Mouse (Mus musculus) hindlimb bud, embryonic 11.5 days (tissue): ENCODE measurements around the gene Lgals3.
"Not testable (repeated sequence)": the region's sequence is repeated elsewhere in the genome, so short reads cannot be mapped to it uniquely, and the experiment has no call there.

Experiments used
- DNase-seq: peaks from one replicate; pipeline ENCODE4 v3.0.0-alpha.2; 2012; ENCODE audit warnings: low read depth, low spot score; ENCODE audit errors: extremely low spot score

Lgals3 gene

DNA sequence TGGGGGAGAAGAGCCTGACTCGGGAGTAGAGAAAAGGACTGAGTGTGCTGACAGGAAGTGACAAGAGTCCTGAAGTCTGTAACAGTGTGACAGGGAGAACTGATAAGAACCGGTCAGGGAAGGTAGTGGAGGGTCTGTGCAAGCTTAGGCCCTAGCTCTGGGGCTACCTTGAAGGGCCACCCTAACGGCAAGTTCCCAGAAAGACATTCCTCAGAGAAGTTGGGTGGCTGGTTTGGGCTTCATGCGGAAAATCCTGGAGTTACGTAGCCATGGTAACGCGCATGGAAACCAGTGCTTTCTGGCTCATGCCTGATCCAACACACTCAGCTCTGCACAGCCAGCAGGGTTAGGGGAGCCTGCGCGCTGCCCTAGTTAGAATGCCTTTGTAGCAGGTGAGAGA, at the start of gene Lgals3:
TSS of gene Lgals3 (plus strand) at position 291 of the 400 bp plus-strand sequence.
- no peak for DNase-seq

DNA sequence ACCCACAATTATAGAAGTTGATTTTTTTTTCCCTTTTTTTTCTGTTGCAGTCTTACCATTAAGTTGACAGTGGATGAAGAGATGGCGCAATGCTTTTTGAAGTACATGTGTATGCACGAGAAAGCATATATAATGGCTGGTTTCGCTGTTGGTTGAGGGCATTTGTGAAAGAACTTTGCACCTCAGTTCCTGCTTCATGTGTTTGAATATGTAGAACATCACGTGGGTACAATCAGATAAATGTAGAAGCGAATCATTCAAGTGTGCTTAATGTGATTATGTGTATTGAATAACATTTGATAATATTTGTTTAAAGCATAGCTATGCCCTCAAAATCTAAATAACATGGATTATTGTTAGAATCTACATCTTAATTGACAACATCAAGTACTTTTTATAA, 48.2 kb upstream of the Lgals3 start:
- DNase-seq, result no peak

DNA sequence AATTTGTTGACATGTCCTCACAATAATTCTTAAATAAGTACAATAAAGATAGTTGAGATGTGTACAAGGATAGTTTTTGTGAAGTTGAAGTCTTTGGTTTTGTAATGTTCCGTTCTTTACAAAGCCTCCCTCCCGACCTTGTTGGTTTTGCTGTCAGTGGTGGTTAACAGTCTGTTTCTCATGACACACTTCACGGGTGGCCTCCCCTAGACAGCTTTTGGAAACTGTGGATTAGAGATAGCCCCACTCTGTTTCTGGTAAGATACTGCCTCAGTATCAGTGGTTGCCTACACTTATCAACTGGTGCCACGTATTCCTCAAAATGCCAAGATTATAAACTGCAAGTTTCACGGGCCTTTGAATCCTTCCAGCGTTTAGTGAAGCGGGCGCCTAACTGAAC, 46.0 kb upstream of the Lgals3 start:
- DNase-seq, result not testable (repeated sequence)

DNA sequence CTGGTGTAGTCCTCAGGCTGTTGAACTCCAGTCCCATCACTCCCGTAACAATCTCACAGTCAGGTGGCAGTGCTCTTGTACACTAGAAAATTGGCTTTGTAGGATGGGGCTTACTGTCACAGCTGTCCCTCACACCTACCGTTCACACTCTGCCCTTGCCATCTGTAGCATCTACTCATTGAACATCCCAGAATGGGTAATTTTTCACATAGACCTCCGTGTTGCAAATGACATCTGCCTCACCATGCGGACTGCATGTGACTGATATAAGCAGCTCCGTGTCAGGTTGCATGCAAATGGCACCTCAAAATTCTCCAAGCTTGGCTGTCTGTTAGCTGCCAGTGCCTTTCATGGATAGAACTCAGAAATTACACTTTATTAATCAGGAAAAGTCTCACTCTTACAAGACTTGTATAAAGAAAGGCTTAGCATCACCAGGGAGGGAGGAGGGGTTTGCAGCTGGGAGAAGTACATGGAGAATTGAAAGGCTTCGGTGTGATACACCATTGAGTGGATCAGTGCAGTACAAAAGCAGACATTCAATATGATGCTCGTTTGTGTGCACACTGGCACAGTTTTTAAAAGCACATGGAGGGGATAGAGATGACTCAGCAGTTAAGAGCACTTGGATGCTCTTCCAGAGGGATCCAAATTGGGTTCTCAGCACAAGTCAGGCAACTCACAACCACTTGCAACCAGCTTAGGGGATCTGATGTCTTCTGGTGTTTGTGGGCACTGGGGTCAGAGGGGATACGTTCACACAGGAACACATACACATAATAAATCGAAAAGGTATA, 41.4 kb upstream of the Lgals3 start:
- DNase-seq, result no peak

DNA sequence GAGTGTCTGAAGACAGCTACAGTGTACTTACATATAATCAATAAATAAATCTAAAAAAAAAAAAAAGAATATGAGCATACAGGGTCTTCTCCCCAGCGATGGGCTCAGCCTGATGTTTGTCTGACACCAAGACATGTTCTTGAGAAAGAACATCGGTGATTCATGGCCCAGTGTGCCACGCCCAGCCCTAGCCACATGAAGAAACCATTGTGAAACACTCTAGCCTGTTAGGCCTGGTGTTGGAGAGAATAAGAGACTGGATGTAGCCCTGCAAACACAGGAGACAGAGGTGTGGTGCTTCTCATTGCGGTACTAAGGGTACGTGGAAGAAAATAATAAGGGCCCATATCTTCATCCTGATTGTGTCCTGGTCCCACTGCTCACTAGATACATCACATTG, 40.2 kb upstream of the Lgals3 start:
- DNase-seq, result no peak

DNA sequence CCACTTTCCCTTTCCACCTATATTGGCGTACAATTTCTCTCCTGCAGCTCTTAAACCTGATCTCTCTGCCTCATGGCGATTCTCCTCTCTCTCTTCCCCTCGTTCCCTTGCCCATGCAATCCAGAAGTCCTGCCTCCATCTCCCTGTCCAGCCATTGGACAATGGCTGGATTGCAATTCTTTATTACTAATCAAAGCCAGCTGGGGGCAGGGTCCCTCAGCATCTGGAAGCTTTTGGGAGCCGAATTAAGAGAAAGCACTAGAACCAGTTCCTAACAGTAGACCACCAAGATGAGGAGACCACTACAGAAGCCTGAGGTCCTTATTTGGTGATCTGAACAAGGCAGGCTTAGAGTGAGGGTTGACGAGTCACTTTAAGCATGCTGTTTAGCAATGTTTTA, 35.6 kb upstream of the Lgals3 start:
- DNase-seq, result no peak

DNA sequence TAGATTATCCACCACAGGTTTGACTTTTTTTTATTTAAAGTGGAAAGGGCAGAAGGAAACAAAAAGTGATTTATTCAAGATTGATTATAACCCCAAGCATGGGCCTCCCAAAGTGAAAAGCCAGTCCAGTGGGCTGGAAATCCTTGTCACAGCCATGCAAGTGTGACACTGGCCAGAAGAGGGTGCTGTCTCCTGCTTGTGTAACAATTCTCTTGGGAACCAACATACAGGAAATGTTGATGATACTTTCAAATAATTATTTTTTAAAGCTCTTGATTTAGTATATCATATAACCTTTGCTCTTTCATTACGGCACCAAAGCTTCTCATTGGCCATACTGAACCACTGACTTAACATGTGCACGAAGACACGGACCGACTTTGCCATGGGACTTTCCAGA, 32.7 kb upstream of the Lgals3 start:
- no peak for DNase-seq

DNA sequence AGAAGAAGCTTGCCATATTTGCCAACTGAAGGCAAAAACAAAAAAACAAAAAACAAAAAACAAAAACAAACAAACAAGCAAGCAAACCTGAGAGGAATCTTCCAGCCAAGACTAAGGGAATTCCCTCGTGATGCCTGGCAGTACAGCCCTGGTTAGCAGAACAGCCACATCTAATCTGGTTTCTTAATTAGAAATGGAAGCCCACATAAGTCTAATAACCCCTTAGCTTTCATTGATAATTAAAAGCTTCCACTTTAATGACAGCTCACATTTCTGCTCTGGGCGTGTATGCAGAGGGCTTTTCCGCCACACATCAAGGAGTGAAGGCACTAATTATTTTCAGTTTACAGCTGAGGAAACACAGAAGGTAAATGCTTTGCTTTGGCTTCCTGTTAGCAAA, 32.3 kb upstream of the Lgals3 start:
- no peak for DNase-seq

DNA sequence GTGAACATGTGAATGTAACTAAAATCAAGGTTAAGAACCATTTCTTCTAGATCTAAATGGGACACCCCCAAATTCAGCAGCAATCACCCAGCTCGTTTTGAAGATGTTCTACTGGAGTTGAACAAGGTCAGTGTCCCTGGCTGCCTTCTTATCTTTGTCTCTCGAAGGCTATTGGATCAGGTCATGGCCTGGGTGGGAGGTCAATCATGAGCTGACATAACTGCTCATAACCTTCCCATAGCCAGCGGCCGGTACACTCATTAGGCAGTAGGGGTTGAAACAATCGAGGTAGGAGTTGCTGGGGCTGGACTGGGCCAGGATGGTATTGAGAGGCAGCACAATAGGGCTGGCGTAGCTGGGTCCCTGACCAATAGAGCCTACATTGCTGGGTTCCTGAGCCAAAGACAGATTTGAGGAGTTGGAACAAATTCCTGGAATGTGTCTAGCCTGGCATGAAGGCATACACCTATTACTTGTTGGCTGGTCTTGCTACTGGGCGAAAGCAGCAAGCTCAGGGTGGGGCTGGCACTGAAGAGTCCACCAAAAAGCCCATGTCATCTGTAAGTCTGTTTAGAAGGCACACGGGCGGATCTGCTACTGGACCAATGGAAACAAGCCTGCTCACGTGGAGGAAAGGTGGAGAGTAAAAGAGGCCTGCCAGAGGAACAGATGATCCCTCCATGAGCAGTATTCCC, 27.2 kb upstream of the Lgals3 start:
- no peak for DNase-seq

DNA sequence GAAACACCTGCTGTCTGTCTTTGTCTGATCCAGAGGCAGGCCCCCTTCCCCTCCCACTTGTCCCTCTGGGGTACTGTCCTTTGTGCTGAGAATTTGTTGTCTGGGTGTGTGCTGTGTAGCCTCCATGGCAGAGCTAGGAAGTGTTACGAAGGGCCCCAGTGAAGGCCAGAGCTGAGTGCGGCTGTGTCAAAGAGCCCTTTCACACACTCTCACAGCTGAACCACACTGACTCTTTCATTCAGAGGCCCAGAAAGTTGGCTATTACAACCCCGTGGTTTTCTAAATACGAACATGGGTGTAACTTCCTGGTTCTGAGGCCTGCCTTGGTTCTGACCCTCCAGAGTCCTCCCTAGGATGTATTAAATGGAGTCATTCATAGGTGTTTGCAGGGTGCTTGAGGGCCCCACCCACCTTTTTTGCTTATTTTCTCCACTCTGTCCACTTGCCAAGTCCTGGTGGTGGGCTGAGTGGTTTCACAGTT, 25.7 kb upstream of the Lgals3 start:
- no peak for DNase-seq

DNA sequence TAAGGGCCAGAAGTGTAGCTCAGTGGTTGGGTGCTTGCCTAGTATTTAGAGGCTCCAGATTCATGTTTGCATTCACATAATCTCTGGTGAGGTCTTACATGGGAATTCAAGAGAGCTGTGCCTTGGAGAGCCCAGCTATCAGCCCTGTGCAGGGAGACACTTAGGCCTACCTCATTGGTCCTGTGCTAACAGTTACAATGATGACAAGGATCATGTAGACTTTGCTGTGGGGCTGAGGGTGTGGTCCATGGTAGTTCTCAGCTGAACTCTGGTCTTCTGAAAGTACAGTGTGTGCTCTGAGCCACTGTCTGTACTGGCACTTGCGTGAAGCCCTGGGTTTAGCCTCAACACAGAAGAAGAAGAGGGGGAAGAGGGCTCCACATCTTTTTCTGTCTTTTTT, 20.8 kb upstream of the Lgals3 start:
- DNase-seq, result no peak

DNA sequence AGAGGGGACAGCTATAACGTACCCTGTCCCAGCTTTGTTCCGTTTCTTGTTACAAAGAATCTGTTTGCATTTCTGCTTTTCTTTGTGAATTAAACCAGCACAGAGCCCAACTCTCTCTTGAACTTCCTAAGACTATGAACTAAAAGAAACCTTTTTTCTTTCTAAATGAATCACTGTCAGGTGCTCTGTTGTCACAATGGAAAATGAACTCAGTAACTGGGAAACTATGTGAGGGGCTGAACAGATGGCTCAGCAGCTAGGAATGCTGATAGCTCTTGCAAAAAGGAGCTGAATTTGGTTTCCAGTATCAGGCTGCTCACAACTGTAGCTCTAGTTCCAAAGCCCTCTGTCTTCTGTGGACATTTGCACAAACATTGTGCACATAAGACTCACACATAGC, 16.6 kb upstream of the Lgals3 start:
- no peak for DNase-seq

DNA sequence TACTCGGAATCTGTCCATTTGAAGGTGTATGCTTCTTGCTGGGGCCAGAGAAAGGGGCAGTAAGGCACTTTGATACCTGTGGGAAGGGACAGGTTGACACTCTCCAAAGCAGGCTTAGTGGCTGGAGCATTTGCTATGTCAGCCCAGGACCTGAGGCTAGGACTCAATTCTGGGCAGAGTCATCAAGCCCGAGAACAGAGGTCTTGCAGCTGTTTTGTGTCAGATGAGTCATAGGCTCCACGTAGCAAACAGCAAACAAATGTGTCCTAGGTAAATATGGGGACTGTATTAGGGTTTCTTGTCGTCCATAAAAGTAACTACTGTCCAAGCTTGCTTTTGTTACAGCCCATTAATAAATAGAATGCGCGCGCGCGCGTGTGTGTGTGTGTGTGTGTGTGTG, 15.3 kb upstream of the Lgals3 start:
- no peak for DNase-seq

DNA sequence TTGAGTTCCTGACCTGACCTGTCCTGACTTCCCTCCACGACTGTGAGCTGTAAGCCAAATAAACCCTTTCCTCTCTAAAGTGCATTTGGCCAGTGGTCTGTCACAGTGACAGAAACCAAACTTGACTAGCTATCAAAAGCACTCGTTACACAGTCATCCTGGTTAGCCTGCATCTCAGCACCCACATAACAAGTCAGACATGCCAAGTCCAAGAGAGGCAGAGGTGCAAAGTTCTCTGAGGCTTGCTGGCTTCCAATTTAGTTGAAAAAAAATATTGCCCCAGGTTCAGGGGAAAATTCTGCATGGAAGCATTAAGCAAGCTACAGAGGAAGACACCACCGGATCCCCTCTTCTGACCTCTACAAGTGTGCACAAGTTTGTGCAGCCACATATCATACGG, 14.3 kb upstream of the Lgals3 start:
- DNase-seq, result no peak

DNA sequence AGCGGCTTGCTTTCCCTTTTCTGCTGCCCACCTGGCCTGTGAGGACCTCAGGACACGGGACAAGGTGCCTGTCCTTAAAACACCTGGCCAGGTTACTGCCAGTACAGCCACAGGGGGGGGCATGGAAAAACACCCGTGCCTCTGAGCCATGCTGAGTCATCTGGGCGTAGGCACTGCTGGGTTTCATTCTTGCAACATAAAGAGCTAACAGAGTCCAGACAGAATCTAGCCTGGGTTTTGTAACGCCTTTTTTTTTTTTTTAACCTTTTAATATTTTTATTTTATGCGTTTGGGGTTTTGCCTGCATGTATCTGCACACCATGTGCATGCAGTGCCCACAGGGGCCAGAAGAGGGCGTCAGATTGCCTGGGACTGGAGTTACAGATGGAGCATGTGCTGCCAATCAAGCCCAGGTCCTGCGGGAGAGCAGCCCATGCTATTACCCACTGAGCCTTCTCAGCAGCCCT, 13.4 kb upstream of the Lgals3 start:
- DNase-seq, result no peak

DNA sequence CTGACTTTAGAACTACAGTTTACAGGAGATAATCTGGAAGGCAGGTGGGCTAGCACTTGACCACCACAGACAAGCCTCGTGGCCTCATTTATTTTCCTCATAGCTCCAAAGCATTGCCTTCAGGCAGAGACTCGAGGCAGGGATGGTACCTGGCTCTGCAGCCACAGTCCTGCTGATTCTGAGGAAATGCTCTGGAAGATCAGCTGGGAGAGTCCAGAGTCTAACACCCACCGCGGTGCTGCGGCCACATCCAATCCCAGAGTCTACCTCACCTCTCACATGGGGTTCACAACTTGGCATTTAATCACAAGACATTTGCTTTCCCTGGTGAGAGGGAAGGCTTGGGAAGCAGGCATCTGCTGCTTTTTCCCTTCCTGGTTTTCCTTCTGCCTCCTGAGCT, 12.6 kb upstream of the Lgals3 start:
- no peak for DNase-seq

DNA sequence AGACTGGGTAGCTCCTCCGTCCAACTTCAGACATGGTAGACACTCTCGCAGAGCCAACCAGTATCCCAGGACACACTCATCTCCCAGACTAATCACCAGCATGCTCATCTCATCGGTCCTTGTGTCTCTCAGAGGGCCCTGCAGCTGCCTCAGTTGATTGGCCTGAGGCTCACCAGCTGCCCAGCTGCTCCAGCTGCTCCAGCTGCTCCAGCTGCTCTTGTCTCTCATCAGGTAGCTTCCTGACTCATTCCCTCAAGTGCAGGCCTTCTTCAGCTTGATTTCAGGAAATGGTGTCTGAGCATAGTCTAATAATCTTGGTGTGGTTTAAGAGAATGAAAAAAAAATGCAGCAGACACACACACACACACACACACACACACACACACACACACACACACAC, 10.9 kb upstream of the Lgals3 start:
- no peak for DNase-seq

DNA sequence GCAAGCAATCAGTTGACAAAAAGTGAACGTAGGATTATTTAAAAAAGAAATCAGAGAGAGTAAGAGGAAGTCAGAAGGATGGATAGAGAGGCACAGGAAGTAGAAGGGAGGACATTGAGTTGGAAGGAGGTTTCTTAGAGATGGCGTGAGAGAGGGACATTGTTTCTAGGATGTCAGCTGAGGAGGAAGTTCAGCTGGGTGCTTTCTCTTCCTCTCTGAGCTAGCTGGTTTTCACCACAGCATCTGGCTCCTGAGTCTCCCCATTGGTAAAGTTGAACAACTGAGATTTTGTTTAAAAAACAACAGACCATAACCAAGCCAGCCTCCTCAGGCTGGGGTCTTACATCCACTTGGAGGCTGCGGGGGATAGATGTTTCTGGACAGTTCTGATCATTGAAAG, 7.9 kb upstream of the Lgals3 start:
- DNase-seq, result no peak

DNA sequence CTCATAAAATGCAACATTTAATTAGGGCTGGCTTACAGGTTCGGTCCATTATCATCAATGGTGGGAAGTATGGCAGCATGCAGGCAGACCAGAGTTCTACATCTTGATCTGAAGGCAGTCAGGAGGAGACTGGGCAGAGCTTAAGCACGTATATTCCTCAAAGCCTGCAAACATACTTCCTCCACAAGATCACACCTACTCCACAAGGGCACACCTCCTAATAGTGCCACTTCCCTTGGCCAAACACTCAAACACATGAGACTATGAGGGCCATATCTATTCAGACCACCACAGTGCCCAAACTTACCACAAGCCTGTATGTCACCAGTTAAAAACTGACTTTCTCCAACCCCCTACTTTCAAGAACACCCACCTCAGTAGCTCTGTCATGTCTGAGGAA, 6.1 kb upstream of the Lgals3 start:
- DNase-seq, result no peak

DNA sequence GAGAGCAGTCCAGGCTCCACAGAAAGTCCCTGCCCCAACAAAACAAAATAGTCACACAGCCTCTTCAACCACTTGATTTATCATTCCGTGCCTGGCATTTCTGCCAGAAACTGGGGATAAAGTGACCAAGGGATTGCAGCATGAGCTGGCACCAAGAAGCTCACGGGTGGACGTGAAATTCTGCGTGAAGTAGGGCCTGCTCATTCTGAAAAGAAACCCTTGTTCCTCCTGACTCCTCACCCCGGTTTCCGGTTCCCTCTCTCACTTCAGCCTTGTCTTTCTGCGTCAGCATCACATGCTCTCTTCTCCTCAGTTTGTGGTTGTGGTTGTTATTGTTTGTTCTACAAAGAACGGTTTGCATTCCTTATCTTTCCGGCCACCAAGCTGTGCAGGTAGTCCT, 5.7 kb upstream of the Lgals3 start:
- no peak for DNase-seq

DNA sequence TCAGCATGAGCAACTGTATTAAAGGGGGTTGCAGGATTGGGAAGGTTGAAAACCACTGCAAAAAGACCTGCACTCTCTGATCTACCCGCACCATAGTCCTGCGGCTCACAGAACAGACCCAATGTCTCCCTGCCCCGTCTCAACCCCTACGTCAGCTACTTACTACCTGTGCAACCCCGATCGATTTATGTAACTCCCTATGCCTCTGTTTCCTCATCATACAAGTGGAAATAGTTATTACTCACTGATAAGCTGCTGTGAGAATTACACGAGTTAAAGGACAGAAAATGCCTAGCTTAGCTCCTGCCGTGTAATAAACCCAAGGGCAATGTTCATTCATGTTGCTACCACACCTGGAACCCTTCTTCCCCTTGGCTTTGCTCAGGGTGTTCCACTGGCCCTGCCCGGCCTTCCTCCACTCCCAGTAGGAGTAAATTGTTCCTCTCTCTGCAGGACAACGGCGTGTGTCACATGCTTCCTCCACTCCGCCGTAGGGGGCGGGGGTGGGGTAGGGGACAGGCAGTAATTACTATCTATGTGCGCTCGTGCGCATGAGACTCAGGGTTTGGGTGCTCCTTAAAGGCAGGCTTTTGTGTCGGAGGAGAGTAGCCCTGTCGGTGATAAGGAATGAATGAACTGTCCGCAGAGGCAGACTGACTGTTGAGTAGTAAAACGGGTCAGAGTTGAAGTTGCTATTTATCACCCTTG, 2.7 kb upstream of the Lgals3 start:
- no peak for DNase-seq

DNA sequence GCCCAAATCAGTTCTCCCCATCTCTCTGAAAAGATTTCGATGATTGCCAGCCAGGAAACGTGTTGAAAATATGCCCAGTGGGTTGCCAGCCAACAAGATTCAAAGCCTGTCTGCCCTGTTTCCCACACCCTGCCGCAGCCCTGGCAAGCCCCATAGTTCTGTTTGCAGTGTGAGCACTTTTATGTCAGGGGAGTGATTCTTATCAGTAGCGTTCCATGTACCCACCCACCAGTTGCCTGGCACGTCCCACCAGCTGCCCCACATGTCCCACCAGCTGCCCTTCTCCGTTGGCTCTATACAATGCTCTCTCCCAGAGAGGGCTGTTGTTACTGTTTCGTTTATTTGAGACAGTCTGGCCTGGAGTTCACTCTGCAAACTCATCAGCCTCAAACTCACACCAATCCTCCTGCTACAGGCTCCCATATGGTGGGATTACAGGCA, 650 bp upstream of the Lgals3 start:
- no peak for DNase-seq
